Mouse (Mus musculus) telencephalon, adult 2 months (tissue): ENCODE measurements at regions not wholly inside any gene's neighbourhood (a gene's known extent, or its start where the extent isn't known, plus 50 kb on each side); places are given as distances from the start of the nearest gene placed in this dataset.

Source experiments
- DNase-seq: peaks from one replicate; pipeline ENCODE4 v3.0.0-alpha.2; 2011; ENCODE audit warnings: low read depth, low spot score

DNA sequence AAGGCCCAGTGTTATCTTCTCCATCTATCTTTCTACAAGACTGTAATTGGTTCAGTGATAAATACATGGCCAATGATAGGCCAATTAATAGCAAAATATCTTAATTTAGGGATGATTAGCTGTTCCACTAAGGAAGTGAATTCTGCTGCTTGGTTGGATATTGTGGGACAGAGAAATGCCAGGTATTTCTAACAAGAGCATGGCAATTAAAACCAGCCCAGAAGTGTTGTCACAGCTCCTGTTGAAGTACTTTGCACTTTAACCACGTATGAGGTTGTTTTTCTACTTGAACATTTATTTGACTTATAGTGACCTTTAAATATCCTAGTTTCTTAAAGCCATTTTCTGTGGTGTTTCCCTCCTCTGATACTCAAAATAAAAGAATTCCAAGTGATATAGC, 65.7 kb upstream of the Acsl4 start:
- DNase-seq, result no peak

DNA sequence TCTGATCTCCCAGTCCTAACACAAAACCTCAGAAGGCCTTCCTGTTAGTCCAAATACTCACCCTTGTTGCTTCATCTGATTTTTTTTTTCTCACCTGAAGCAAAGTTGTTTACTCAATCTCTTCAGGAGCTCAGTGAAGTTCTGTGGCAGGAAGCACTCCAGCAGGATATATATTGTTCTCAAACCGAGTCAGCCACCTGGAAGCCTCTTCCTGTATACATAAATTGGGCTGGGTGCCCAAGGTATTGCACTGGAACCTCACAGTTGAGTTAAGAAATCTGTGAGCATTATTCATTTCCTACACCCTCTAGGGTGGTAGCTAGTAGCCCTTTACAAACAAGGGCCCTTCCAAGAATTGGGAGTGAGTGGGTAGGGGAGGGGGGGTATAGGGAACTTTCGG, 73.8 kb upstream of the Acsl4 start:
- no peak for DNase-seq

DNA sequence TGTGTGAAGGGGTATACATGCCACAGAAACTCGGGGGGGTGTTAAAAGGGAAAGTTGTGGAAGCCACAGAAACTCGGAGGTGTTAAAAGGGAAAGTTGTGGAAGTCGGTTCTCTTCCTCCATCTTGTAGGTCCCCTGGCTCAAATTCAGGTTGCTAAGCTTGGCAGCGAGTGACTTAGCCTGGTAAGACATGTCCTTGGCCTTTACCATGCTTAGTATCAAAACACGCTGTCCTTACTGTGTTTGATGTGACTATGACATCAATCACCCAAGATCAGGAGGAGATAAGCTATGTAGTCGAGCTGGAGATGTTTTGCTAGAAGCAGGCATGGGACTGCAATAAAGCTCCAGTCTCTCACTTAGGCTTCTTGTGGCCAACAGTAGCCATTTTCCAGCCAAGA, 74.4 kb upstream of the Acsl4 start:
- no peak for DNase-seq

DNA sequence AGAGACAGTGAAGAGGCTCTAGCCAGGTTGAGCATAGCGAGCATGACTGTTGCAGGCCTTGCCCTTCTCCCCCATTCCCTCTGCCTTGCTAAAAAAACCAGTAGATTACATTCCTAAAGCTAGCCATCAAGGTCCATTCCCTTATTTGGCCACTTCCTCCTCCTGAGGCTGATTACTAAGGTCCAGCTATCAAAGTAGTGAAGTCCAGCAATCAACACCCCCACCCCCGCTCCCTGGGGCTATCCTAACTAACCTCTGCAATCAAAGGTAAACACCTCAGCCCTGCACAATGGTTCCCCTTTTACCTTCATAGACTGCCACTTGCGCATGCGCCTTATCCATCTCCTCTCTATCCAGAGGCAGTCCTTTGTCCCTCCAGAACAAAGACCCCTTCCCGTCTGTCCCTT, 77.5 kb upstream of the Acsl4 start:
- no peak for DNase-seq

DNA sequence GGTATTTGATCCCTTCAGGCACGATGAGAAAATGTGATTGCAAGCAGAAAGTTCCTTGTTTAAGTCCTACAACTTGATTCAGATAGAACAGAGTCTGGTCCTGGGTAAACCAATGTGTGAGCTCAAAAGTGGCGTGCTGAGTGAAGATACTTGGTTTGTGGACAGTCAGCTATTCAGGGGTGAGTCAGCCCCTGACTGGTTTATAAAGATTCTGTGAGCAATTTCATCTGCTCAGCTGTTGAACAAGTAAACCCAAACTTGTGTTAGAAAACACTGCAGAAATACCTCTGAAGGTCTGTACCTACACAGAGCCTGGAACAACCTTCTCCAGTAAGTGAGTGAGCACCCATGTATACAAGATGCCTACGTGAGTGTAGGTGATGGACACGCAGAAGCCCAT, 78.1 kb upstream of the Acsl4 start:
- DNase-seq, result no peak

DNA sequence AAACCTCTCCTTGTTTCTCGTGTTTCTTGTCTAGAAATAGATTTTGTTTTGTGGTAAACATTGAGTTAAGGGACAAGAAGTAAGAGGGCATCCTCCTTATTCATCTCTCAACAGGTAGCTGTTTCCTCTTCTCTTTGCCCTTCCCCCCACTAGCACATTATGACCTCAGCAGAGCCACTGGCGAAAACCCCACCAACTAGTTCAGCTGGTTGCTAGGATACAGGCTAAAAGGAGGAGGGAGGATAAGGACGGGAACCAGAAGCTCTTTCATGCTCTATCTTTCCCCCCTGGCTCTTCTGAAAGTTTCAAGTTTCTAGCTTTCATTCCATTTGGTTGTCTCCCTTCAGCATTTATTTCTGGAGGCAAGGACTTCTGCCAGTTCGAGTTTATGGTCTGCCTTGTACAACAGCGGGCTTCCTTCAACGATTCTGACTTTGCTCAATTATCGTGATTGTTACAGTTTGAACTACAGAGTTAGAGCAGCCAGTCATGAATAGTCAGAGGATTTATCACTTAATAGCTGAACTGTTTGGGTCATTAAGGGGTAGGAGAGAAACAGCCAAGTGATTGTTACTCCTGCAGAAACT, 78.8 kb upstream of the Acsl4 start:
- no peak for DNase-seq

DNA sequence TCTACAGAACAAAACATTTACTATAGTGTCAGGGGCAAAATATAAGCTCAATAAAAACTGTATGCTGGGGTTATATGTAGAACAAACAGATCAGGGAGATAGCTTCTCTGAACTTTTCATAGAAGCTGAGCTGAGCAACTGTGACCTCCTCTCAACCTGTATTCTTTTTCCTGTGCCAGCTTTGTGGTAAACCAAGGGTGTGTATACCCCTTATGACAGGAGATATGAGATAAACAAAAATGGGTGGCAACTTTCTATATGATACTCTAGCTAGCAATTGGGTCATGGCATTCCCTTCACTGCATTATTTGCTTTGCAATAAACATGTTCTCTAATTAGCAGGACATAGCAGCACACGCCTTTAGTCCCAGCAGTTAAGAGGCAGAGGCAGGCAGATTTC, 79.7 kb upstream of the Acsl4 start:
- DNase-seq, result no peak

DNA sequence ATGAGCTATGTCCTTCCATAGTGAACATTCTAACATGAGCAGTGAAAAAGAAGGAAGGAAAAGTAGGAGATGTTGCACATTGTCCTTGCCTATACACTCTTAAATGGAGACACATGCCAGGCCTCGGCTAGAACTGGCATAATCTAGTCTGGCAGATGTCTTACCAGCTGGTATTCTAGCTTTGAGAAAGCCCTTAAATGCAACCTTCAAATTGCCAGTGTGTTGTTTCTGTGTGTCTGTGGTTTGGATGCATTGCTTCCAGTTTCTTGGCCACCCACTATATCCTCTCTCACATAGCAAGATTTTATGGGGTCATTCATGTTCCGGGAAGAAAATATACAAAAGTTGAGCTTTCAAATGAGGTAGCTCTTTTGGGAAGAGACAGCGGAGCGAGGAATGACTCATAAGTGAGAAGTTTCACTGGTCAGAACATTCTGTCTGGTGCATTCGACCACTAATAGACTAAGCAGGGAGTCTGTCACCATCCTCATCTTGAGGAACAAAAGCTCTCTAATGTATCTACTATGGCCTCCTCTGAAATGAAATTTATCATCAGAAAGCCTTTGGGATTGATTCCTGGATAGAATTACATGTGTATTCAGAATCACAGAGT, 91.0 kb upstream of the Acsl4 start:
- DNase-seq, result peak; percentile 41

DNA sequence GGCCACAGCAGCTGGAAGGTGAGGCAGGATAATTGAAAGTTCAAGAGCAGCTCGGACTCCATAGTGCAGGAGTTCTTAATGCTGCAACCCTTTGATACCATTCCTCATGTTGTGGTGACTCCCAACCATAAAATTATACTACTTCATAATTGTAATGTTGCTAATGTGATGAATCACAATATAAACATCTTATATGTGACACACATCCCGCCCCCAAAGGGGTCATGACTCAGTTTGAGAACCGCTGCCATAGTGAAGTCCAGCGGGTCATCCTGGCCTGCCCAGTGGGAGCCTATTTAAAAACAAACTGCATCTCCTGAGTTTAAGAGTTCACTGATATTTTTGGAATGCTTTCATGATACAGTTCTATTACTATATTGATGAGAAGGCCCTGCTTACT, 97.7 kb upstream of the Acsl4 start:
- no peak for DNase-seq

DNA sequence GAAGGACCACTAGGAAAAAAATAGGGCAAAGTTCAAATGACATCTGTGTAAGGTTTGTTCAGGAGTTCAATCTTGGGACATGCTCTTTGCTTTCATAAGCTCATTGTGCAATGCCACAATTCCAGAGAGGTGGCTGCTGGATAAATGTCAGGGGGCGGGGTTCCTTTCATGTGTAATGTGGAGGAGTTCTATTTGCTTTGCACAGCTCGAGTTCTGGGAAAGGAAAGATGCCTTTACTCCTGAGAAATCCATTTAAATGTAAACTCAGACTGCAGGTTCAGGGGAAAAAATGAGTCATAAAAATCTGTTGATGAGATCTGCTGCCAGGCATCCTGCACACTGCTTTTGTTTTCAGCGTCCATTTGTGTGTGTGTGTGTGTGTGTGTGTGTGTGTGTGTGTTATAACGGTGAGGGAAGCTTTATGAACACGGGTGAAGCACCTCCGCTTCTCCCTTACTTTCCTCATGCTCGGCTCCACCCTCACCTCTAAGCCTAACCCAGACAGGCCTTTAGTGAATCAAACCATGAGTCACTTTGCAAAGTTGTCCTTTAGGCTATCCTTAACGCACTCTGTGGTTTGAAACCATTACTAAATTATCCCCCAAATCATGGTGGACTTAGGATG, 99.9 kb upstream of the Acsl4 start:
- peak; percentile 26 for DNase-seq

DNA sequence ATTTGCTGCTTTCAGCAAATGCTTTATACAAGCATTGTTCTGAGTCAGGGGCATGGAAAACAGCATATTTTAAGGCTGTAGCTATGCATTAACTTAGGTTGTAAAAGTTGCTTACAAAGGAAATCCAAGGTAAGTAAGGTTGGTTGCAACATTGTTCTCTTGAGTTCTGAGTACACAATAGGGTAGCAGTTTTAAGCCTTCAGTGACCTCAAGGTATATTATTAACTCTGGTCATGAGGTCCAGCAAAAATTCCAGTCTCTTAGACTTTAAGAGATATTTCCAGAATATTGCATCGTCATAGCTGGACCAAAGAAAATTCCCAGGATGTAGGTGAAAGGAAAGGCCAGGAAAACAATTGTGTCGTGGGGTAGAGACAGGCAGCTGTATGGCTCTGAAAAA, 110.8 kb upstream of the Acsl4 start:
- no peak for DNase-seq

DNA sequence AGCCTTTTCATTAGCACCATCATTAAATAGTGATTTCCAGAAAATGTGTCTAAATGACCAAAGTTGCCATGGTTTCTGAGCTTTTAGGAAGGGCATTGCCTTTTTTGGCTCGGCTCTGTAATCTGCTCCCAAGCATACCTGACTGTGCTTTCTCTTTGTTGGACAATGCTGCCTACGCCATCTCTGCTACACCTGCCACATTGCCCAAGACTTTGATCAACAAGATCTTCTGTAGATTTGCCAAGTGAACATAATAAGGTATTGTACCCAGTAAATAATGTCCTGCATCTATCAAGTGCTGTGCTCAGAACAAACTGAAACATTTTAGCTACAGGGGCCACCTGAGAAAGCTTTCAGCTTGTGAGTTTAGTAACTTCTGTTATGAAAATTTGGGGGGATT, 114.6 kb upstream of the Acsl4 start:
- DNase-seq, result no peak

DNA sequence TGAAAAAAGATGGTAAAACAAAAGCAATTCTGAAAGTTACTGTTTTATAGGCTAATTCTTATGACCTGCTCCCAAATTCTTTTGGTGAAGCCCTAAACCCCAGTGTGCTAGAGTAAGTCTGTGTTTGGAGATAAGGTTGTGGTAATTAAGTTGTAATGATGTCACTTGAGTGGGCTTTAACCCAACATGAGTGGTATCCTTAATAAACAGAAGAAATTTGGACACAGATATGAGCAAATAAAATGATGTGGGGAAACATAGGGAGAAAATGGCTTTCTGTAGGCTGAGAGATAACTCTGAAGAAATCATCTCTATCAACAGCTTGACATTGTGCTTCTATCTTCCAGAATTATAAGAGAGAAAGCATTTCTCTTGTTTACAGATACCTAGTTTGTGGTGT, 117.1 kb upstream of the Acsl4 start:
- no peak for DNase-seq

DNA sequence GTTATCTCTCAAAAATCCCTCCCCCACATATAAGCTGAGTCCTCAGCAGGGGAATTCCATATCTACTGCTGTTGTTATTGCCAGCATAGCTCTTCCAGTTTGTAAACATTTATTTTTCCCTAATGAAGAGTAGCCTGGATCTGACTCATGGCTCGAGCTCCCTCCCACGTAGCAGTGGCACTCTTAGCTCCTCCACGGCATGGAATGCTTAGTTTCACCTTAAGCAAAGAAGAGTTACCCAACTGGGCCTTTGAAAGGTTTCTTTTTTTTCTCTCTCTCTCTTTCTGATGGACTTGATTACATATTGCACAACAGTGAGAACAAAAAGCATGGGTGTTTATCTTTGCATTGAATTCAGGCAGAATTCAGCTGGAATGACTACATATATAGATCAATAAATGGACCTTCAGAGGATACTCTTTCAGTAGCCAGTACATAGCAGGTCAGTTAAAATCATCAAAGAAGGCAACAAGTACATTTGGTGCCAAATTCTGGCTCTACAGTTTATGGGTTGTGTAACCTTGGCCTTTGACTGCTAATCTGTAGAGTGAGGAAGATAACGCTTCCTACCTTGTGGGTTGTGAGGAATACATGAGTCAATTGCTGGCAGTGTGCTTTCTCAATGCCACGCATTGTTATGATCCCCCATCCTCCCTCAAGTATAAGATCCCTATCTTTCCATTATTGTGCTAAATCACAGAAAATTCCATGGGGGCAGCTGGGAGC, 126.2 kb upstream of the Acsl4 start:
- DNase-seq, result no peak

DNA sequence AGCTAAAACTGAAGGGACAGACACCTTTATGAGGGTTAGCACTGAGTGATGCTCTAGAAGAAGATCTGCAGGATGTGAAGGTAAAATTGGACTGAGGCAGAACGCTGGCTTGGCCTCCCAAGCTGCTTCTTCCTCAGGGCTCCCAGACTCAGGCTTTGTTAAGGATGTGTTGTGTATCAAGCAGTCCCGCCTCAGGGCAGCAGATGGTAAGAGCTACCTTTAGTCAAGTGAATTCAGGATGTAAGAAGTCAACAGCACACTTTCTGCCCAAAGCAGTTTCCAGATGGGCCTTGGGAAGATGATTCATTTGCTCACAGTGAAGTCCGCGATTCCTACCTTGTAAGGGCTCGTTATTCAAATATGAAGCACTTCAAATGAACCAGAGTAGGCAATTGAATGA, 126.9 kb upstream of the Acsl4 start:
- no peak for DNase-seq

DNA sequence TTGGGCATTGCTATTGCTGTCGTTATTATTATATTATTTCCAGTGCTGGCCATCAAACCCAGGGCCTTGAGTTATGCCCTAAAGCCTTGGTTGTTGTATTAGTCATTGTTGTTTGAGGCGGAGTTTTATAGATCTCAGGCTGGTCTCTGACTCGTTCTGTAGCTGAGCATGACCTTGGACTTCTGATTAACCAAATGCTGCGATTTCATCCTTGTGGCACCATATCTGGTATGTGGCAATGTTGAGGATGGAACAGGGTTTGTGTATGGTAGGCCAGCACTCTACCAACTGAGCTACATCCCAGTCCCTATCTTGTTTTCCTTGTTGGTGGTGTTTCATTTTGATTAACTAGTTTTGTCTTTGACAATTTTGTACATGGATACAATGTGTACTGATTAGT, 130.7 kb upstream of the Acsl4 start:
- no peak for DNase-seq

DNA sequence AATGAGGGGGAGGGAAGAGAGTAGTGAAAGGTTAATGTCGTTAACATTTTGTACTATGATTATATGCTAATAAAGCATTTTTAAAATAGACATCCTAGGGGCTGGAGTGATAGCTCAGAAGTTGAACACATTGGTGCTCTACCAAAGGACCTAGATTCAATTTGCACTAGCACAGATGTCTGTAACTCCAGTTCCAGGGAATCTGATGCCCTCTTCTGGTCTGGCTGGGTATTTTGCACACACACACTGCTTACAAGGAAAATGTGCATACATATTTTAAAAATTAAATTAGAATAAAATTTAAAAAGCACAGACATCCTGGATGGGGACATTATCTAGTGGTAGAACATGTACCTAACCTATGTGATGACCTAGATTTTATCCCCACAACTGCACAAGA, 136.6 kb upstream of the Acsl4 start:
- no peak for DNase-seq

DNA sequence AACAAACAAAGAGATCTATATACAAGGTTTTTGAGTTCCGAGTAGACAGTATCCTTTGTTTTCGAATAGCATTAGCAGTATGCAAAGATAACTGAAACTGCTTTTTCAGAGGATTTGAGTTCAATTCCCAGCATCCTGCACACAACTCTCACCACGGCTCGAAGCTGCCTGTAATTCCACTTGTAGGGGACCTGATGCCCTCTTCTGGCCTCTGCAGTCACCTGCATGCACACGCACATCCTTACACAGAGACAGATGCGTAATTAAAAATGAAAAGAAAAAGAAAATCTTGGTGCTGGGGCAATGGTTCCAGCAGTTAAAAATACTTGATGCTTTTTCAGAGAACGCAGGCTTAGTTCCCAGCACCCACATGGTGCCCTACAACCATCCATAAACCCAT, 139.6 kb upstream of the Acsl4 start:
- DNase-seq, result no peak

DNA sequence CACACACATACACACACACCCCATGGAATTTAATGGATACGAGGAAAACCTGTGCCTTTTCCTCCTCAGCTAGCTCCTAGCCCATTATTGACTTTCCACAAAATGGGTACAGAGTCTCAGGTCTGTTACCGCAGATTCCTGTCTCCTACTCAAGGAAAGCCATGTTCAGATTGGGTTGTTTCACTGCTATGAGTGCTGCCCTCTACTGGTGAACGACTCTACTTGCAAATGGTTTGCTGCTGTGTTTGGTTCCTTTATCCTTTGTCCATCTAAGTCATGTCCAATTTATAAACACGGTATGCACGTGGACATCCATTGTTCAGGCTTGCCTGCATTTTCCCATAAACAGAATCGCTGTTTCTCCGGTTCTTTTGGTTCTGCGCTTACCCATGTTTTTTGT, 144.4 kb upstream of the Acsl4 start:
- DNase-seq, result no peak

DNA sequence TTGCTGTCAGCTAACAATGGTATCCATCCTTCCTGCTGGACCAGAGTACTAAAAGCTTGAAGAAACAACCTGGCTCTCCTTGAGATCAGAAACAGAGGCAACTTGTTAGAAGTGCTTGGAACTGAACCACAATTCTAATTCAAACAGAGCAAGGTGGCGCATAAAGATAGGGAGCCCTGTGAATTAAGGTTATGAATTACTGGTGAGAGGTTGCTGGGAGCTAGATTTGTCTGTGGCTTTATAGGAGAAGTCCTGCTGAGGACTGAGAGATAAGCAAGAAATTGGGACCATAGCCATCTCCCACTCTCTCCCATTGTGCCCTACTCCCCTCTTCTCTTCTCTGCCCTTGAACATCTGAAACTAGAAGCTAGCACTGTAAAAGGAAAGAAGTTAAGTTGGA, 145.2 kb upstream of the Acsl4 start:
- DNase-seq, result no peak

DNA sequence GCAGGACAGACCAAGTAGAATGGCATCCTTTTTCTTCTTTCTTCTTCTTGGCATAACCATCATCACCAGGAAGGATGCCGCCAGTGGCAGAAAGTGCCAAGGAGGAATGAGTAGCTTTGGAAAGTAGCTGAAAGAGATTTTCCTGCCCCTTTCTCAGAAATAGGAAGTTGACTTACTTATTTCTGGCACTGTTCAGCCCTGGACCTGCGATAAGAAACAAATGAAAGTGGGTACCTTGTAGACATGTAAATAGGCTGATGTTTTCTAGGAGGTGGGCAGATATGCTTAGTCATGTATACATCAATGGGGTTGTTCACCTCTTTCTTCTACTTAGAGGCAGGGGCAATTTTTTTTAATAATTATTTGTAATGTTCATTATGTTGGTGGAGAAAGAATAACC, 145.3 kb upstream of the Tmem164 start:
- DNase-seq, result no peak

DNA sequence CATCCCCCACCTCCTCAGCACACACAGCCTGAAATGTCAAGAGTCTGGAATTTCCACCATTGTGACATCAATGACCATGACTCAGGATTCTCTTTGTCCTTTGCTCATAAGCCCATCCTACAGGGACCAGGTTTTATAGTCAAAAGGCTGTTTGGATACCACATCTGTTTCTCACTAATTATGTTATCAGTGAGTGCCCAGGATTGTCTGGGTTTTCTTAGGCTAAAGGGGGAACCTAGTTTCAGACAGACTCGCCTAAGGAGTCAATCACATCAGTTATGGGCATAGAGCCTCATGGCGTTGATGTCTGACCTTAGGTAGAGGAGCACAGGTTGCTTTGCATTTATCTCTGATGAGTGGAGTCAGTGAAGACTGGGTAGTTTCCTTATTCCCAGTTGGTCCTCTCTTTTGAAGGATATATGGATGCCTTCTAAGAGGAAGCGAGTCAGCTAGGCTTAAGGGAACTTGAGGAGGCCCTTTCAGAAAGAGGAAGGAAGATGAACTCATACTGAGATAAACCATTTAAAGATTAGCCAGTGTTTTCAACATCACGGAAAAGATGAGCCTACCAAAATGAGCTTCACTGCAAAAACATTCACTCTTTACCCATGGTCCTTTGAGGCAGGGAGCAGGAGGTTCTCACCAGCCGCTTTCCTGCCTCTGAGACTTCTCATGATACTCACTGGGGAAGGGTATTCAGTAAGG, 143.8 kb upstream of the Tmem164 start:
- no peak for DNase-seq
